Mouse (Mus musculus): Measurements from ENCODE around the gene Renbp. TPM values are rescaled to one million over a fixed set of nuclear protein-coding genes. Genes with fewer than 3 reads are reported as not detected.

Gene Renbp
- polyA plus RNA-seq (2014; fragmentation: Nextera tagmentation; extraction: Ambion mirVana): 17.5 and 18.7 TPM in 2 replicates

- no peaks in the 10 kb centered on the region for H3K4me1 ChIP-seq (replicated peaks; ENCODE audit: control insufficient read depth, insufficient read depth, low read length)
- DNase-seq (ENCODE audit: low spot score) (peak; percentile 56), ATAC-seq (ENCODE audit: low FRiP score) (peak; percentile 53; the same call in 1 of the 2 replicates)
- H3K36me3 ChIP-seq (ENCODE audit: control insufficient read depth, insufficient read depth, low read length): no peaks in the 10 kb centered on the region
- H3K9me3 ChIP-seq (ENCODE audit: control insufficient read depth, low read length): no peaks in the 10 kb centered on the region
- no peak within 1 kb of the TSS for H3K9ac ChIP-seq (ENCODE audit: low read depth, low read length)
- H3K27ac ChIP-seq (ENCODE audit: low read depth, low read length): no peak within 1 kb of the TSS
- no peak within 1 kb of the TSS for H3K4me3 ChIP-seq (ENCODE audit: low read depth, low read length)
- H3K4me2 ChIP-seq (replicated peaks; ENCODE audit: low read depth, low read length): no peak within 1 kb of the TSS
- WGBS: 41% methylated on average over 17 of the region's 17 CpGs
- no peaks in the 10 kb centered on the region for H3K27me3 ChIP-seq (ENCODE audit: control insufficient read depth, insufficient read depth, low read length)
Measured at GRCm38 (mm10) chrX:73930402-73931062, at the start of gene Renbp. Gene Renbp, minus strand, starts transcription at chrX:73930850.

DNA sequence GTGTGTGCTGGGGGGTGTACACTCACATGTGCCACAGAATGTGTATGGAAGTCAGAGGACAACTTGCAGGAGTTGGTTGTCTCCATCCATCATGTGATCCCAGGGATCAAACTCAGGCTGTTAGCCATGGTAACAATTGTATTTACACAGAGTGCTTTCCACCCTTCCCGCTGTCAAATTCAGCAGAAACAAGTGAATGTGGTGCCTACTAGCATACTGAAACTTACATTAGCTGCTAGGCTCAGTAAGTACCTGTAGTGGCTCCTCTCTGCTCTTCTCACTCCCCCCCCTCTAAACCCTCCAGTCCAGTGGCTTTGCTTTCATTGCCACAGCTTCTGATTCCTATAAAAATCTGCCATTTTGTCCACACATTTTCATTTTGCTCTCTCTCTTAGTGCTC, 47.1 kb upstream of the Renbp start:
- no peaks in the 10 kb centered on the region for H3K9me3 ChIP-seq (ENCODE audit: control insufficient read depth, low read length)
- no peaks in the 10 kb centered on the region for H3K36me3 ChIP-seq (ENCODE audit: control insufficient read depth, insufficient read depth, low read length)
- DNase-seq (ENCODE audit: low spot score) (no peak), ATAC-seq (ENCODE audit: low FRiP score) (no peak)
- no peak overlapping the region for H3K4me3 ChIP-seq (ENCODE audit: low read depth, low read length)
- H3K4me2 ChIP-seq (replicated peaks; ENCODE audit: low read depth, low read length): no peak overlapping the region
- no peaks in the 10 kb centered on the region for H3K4me1 ChIP-seq (replicated peaks; ENCODE audit: control insufficient read depth, insufficient read depth, low read length)
- H3K27me3 ChIP-seq (ENCODE audit: control insufficient read depth, insufficient read depth, low read length): no peaks in the 10 kb centered on the region
- no peak overlapping the region for H3K27ac ChIP-seq (ENCODE audit: low read depth, low read length)
- WGBS: 78% methylated on average over 1 of the region's 1 CpGs
- no peak overlapping the region for H3K9ac ChIP-seq (ENCODE audit: low read depth, low read length)

GRCm38 (mm10) chrX:73976283-73976682, 45.6 kb upstream of the Renbp start:
- no peaks in the 10 kb centered on the region for H3K4me1 ChIP-seq (replicated peaks; ENCODE audit: control insufficient read depth, insufficient read depth, low read length)
- H3K9me3 ChIP-seq (ENCODE audit: control insufficient read depth, low read length): no peaks in the 10 kb centered on the region
- no peaks in the 10 kb centered on the region for H3K36me3 ChIP-seq (ENCODE audit: control insufficient read depth, insufficient read depth, low read length)
- no peak for DNase-seq (ENCODE audit: low spot score)
- no peaks in the 10 kb centered on the region for H3K27me3 ChIP-seq (ENCODE audit: control insufficient read depth, insufficient read depth, low read length)
- WGBS: 93% methylated on average over 2 of the region's 2 CpGs
- no peak overlapping the region for H3K4me3 ChIP-seq (ENCODE audit: low read depth, low read length)
- no peak overlapping the region for H3K27ac ChIP-seq (ENCODE audit: low read depth, low read length)
- ATAC-seq (ENCODE audit: low FRiP score): no peak
- H3K4me2 ChIP-seq (replicated peaks; ENCODE audit: low read depth, low read length): no peak overlapping the region
- no peak overlapping the region for H3K9ac ChIP-seq (ENCODE audit: low read depth, low read length)

- no peaks in the 10 kb centered on the region for H3K27me3 ChIP-seq (ENCODE audit: control insufficient read depth, insufficient read depth, low read length)
- DNase-seq (ENCODE audit: low spot score) (no peak), ATAC-seq (ENCODE audit: low FRiP score) (no peak)
- no peaks in the 10 kb centered on the region for H3K9me3 ChIP-seq (ENCODE audit: control insufficient read depth, low read length)
- no peak overlapping the region for H3K27ac ChIP-seq (ENCODE audit: low read depth, low read length)
- H3K4me3 ChIP-seq (ENCODE audit: low read depth, low read length): no peak overlapping the region
- no peak overlapping the region for H3K9ac ChIP-seq (ENCODE audit: low read depth, low read length)
- no peaks in the 10 kb centered on the region for H3K4me1 ChIP-seq (replicated peaks; ENCODE audit: control insufficient read depth, insufficient read depth, low read length)
- H3K4me2 ChIP-seq (replicated peaks; ENCODE audit: low read depth, low read length): no peak overlapping the region
- 72% methylated on average over 4 of the region's 4 CpGs for WGBS
- H3K36me3 ChIP-seq (ENCODE audit: control insufficient read depth, insufficient read depth, low read length): no peaks in the 10 kb centered on the region
Measured at GRCm38 (mm10) chrX:73972774-73973173, 42.1 kb upstream of the Renbp start.

DNA sequence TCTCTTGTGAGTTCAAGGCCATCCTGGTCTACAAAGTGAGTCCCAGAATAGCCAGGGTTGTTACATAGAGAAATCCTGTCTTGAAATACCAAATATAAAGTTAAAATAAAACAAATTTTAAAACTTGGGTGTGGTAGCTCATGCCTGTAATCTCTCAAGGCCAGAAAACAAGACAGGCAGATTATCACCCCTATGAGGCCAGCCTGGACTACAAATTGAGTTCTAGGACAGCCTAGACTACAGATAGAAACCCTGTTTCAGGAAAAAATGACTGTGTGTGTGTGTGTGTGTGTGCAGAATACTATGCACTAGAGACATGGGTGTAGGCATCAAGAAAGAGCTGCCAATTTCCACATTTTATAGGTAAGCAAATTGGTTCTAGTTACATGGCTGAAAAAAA, 40.1 kb upstream of the Renbp start:
- Histone ChIP-seq H3K36me3 (ENCODE audit: control insufficient read depth, insufficient read depth, low read length) (no peaks in the 10 kb centered on the region), H3K27me3 (ENCODE audit: control insufficient read depth, insufficient read depth, low read length) (no peaks in the 10 kb centered on the region; the same call in 1 of the 2 replicates), H3K9me3 (ENCODE audit: control insufficient read depth, low read length) (no peaks in the 10 kb centered on the region), H3K4me1 (replicated peaks; ENCODE audit: control insufficient read depth, insufficient read depth, low read length) (no peaks in the 10 kb centered on the region), H3K4me2 (replicated peaks; ENCODE audit: low read depth, low read length) (no peak overlapping the region), H3K9ac (ENCODE audit: low read depth, low read length) (no peak overlapping the region), H3K4me3 (ENCODE audit: low read depth, low read length) (no peak overlapping the region), H3K27ac (ENCODE audit: low read depth, low read length) (no peak overlapping the region)
- ATAC-seq (ENCODE audit: low FRiP score) (no peak), DNase-seq (ENCODE audit: low spot score) (no peak)

DNA sequence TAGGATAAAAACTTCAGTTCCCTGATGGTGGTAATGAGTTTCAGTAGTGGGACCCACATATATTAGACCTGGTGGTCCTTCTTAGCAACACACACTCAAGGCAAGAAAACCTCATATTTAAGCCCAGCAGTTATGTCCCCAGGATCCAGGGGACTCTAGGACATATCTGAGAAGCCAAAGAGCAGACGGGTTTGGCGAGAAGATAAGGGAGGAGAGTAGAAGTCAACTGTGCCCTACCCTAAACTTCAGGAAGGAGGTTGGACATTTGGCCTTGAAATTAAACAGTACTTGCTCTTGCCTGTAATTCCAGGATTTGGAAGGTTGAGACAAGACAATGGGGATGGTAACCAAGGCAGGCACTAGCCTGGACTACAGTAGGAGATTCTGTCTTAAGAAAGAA, 39.1 kb upstream of the Renbp start:
- WGBS: 89% methylated on average over 2 of the region's 2 CpGs
- H3K9me3 ChIP-seq (ENCODE audit: control insufficient read depth, low read length): no peaks in the 10 kb centered on the region
- ATAC-seq (ENCODE audit: low FRiP score) (no peak), DNase-seq (ENCODE audit: low spot score) (no peak)
- H3K27ac ChIP-seq (ENCODE audit: low read depth, low read length): no peak overlapping the region
- no peaks in the 10 kb centered on the region for H3K4me1 ChIP-seq (replicated peaks; ENCODE audit: control insufficient read depth, insufficient read depth, low read length)
- H3K9ac ChIP-seq (ENCODE audit: low read depth, low read length): no peak overlapping the region
- no peaks in the 10 kb centered on the region for H3K36me3 ChIP-seq (ENCODE audit: control insufficient read depth, insufficient read depth, low read length)
- no peak overlapping the region for H3K4me3 ChIP-seq (ENCODE audit: low read depth, low read length)
- no peak overlapping the region for H3K4me2 ChIP-seq (replicated peaks; ENCODE audit: low read depth, low read length)
- H3K27me3 ChIP-seq (ENCODE audit: control insufficient read depth, insufficient read depth, low read length): no peaks in the 10 kb centered on the region; the same call in 1 of the 2 replicates

DNA sequence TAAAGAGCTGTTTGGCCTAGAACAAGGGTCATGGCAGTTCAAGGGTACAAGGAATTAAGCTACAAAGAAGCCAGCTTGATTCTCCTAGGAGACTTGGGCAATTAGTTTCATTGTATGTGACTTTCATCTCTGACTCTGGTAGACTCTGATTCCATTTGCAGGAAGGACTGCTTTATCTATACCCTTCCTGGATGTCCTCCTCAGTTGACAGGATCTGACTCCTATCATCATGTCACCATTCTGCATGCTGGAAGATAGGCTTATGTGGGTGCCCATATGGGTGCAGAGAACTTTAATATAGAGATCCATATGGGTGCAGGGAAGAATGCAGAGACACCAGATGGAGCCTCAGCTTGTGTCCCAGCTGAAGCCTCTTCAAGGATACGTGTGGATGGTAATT, 38.5 kb upstream of the Renbp start:
- Histone ChIP-seq H3K9ac (ENCODE audit: low read depth, low read length) (no peak overlapping the region), H3K36me3 (ENCODE audit: control insufficient read depth, insufficient read depth, low read length) (no peaks in the 10 kb centered on the region), H3K27ac (ENCODE audit: low read depth, low read length) (no peak overlapping the region), H3K4me1 (replicated peaks; ENCODE audit: control insufficient read depth, insufficient read depth, low read length) (no peaks in the 10 kb centered on the region), H3K9me3 (ENCODE audit: control insufficient read depth, low read length) (no peaks in the 10 kb centered on the region), H3K27me3 (ENCODE audit: control insufficient read depth, insufficient read depth, low read length) (no peaks in the 10 kb centered on the region; the same call in 1 of the 2 replicates), H3K4me3 (ENCODE audit: low read depth, low read length) (no peak overlapping the region), H3K4me2 (replicated peaks; ENCODE audit: low read depth, low read length) (no peak overlapping the region)
- 84% methylated on average over 1 of the region's 1 CpGs for WGBS
- ATAC-seq (ENCODE audit: low FRiP score) (no peak), DNase-seq (ENCODE audit: low spot score) (no peak)

DNA sequence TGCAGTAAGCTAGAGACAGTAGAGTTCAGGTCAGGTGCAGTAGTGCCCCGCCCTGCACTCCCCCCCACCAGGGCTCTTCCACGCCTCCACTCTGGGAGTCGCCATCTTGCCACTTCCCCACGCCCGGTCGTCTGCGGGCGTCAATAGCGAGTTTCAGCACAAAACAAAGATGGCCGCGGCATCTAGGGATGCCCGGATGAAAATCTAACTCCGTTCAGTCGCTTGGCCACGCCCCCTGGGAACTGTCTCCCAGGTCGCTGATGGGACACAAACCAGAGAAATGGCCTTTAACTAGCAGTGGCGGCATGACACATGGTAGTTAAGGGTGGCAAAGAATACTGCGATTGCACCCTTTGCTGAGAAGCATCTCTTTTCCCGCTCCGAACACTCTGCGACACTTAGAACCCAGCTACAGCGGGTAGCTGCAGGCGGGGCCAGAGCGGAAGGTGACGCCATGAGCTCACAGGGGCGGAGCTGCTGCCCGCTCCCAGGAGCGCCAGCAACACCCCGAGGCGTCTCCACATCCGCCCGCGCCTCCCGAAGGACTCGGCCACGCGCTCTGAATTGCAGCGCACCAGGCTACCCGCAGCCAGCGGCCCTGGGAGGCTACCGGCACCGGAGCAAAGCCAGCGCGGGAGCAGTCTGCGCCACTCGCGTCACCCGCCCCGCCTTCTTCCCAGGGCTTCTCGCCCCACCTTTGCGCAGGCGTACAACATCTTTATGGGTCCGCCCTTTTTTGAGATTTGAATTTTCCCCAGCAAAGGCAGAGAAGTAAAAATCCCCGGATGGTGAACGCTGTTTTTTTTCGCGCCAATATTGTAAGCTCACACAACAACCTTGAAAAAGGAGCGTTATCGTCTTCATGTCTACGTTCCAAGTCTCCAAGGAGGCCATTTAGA, 36.8 kb upstream of the Renbp start:
- DNase-seq (ENCODE audit: low spot score): peak; percentile 89
- Histone ChIP-seq H3K9me3 (ENCODE audit: control insufficient read depth, low read length) (no peaks in the 10 kb centered on the region), H3K4me1 (replicated peaks; ENCODE audit: control insufficient read depth, insufficient read depth, low read length) (no peaks in the 10 kb centered on the region), H3K27ac (ENCODE audit: low read depth, low read length) (peak overlapping the region; percentile 97), H3K9ac (ENCODE audit: low read depth, low read length) (peak overlapping the region; percentile 80), H3K4me2 (replicated peaks; ENCODE audit: low read depth, low read length) (peak overlapping the region; percentile 40), H3K36me3 (ENCODE audit: control insufficient read depth, insufficient read depth, low read length) (no peaks in the 10 kb centered on the region), H3K4me3 (ENCODE audit: low read depth, low read length) (peak overlapping the region; percentile 70), H3K27me3 (ENCODE audit: control insufficient read depth, insufficient read depth, low read length) (no peaks in the 10 kb centered on the region; the same call in 1 of the 2 replicates)
- peak; percentile 89 for ATAC-seq (ENCODE audit: low FRiP score)
- 14% methylated on average over 59 of the region's 60 CpGs for WGBS

All from hindbrain, embryonic 11.5 days (tissue).